Mouse (Mus musculus) C2C12 (cell line): Measurements from ENCODE around the gene Ank3. TPM values are rescaled to one million over a fixed set of nuclear protein-coding genes. Genes with fewer than 3 reads are reported as not detected.

Experiments used
- H3K27me3 ChIP-seq: one replicate; pipeline ENCODE4 v1.6.1; 2011; ENCODE audit not compliant: control insufficient read depth, insufficient read depth, insufficient read length
- H3K36me3 ChIP-seq: one replicate; pipeline ENCODE4 v1.6.1; 2011; ENCODE audit not compliant: control insufficient read depth, insufficient read depth
- H3K4me3 ChIP-seq: one replicate; pipeline ENCODE4 v1.5.1; 2011; ENCODE audit warnings: mild to moderate bottlenecking, control low read depth; ENCODE audit not compliant: poor library complexity, insufficient read depth, severe bottlenecking
- H3K79me2 ChIP-seq: one replicate; pipeline ENCODE4 v1.6.1; 2011; ENCODE audit not compliant: control insufficient read depth, insufficient read depth
- H3K79me3 ChIP-seq: one replicate; pipeline ENCODE4 v1.6.1; 2011; ENCODE audit warnings: low read depth, control low read depth
- H3ac ChIP-seq: one replicate; pipeline ENCODE3; 2011; ENCODE audit warnings: low read depth; ENCODE audit not compliant: control insufficient read depth, insufficient read length
- CEBPB ChIP-seq: IDR thresholded peaks from one replicate; pipeline ENCODE4 v1.6.1; 2011; ENCODE audit warnings: low read depth, mild to moderate bottlenecking, control low read depth, moderate library complexity
- CTCF ChIP-seq: IDR thresholded peaks from one replicate; pipeline ENCODE4 v1.5.1; 2011; ENCODE audit not compliant: control insufficient read depth, insufficient read depth, insufficient read length
- FOSL1 ChIP-seq: IDR thresholded peaks from one replicate; pipeline ENCODE4 v1.8.0; 2011; ENCODE audit warnings: mild to moderate bottlenecking, low read length; ENCODE audit not compliant: poor library complexity, insufficient read depth, severe bottlenecking
- MAX ChIP-seq: IDR thresholded peaks from one replicate; pipeline ENCODE4 v1.6.1; 2011; ENCODE audit warnings: mild to moderate bottlenecking, control low read depth
- MYOD1 ChIP-seq: IDR thresholded peaks from one replicate; pipeline ENCODE4 v1.6.1; 2011; ENCODE audit warnings: low read depth; ENCODE audit not compliant: control insufficient read depth, insufficient read length
- MYOG ChIP-seq: IDR thresholded peaks from one replicate; pipeline ENCODE4 v1.6.1; 2011; ENCODE audit not compliant: control insufficient read depth, insufficient read length; ENCODE audit errors: extremely low read depth
- USF1 ChIP-seq: IDR thresholded peaks from one replicate; pipeline ENCODE4 v1.6.1; 2011; ENCODE audit warnings: low read depth, mild to moderate bottlenecking, control low read depth, moderate library complexity
- polyA plus RNA-seq: library from polyadenylated mRNA; unstranded; fragments of >200 nt; fragmentation: generic; extraction: Trizol; gene quantifications from one replicate; pipeline ENCODE4 v1.2.1, GENCODE M21; 2012; ENCODE audit warnings: missing spikeins

Ank3 gene
- polyA plus RNA-seq, 1 experiment = 9.8 TPM

- Histone ChIP-seq H3ac (no peak overlapping the region), H3K79me3 (peaks cover 3% of the 10 kb centered on the region), H3K36me3 (no peaks in the 10 kb centered on the region), H3K79me2 (peaks cover 10% of the 10 kb centered on the region), H3K4me3 (no peak overlapping the region), H3K27me3 (no peaks in the 10 kb centered on the region)
- no peak for TF ChIP-seq MAX
- no peak for TF ChIP-seq MYOG
- TF ChIP-seq USF1 = no peak
- no peak for TF ChIP-seq FOSL1
- TF ChIP-seq CEBPB = no peak
- no peak for TF ChIP-seq MYOD1
- TF ChIP-seq CTCF = no peak
These were observed 387.8 kb downstream of the Ank3 start for GRCm38 (mm10) chr10:69786220-69786993.

DNA sequence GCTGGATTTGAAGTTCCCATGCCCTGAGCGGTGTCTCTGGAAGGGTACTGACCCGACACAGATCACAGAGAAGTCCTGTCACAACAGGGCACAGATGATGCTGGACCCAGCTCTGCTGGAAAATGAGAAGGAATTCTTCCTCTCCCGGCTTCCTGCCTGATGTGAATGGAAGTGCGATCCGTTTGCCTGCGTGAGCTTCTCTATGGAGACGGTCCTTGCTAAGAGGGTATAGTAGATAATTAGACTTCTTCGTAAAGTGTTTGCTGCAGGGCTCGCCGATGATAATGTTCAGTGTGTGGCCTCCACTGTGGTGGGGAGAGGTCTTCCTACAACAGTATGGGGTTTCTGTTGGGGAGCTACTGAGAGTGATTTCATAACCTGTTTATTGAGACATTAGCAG is 388.8 kb downstream of the Ank3 start:
- Histone ChIP-seq H3K27me3 (no peaks in the 10 kb centered on the region), H3K4me3 (no peak overlapping the region)
- no peak for TF ChIP-seq CEBPB
- no peak for TF ChIP-seq MYOD1
- no peak for TF ChIP-seq USF1
- no peak for TF ChIP-seq MAX
- TF ChIP-seq MYOG = no peak
- TF ChIP-seq CTCF = no peak
- no peak for TF ChIP-seq FOSL1

GRCm38 (mm10) chr10:69790606-69791005 is 392.0 kb downstream of the Ank3 start:
- TF ChIP-seq MAX (no peak), MYOG (no peak), MYOD1 (no peak), USF1 (no peak), CEBPB (no peak), CTCF (no peak), FOSL1 (no peak)
- Histone ChIP-seq H3K79me3 (peaks cover 3% of the 10 kb centered on the region), H3K36me3 (no peaks in the 10 kb centered on the region), H3ac (no peak overlapping the region), H3K4me3 (no peak overlapping the region), H3K79me2 (peaks cover 10% of the 10 kb centered on the region), H3K27me3 (no peaks in the 10 kb centered on the region)

More for the DNA sequence above, 388.8 kb downstream of the Ank3 start:
- H3K79me3 ChIP-seq = peaks cover 3% of the 10 kb centered on the region
- H3K79me2 ChIP-seq = peaks cover 10% of the 10 kb centered on the region
- H3ac ChIP-seq = no peak overlapping the region
- H3K36me3 ChIP-seq = no peaks in the 10 kb centered on the region

GRCm38 (mm10) chr10:69791951-69792350 is 393.4 kb downstream of the Ank3 start:
- no peak overlapping the region for H3K4me3 ChIP-seq

GRCm38 (mm10) chr10:69792400-69792799 is 393.8 kb downstream of the Ank3 start:
- TF ChIP-seq USF1 (no peak), MYOG (no peak), FOSL1 (no peak), CEBPB (no peak), MAX (no peak), MYOD1 (no peak), CTCF (no peak)
- Histone ChIP-seq H3K36me3 (no peaks in the 10 kb centered on the region), H3K4me3 (no peak overlapping the region), H3K79me2 (peaks cover 6% of the 10 kb centered on the region), H3ac (no peak overlapping the region), H3K79me3 (peaks cover 3% of the 10 kb centered on the region), H3K27me3 (no peaks in the 10 kb centered on the region)

More at GRCm38 (mm10) chr10:69791951-69792350, 393.4 kb downstream of the Ank3 start:
- Histone ChIP-seq H3ac (no peak overlapping the region), H3K79me2 (peaks cover 6% of the 10 kb centered on the region), H3K27me3 (no peaks in the 10 kb centered on the region), H3K36me3 (no peaks in the 10 kb centered on the region), H3K79me3 (peaks cover 3% of the 10 kb centered on the region)
- no peak for TF ChIP-seq MYOD1
- TF ChIP-seq MAX = no peak
- TF ChIP-seq USF1 = no peak
- no peak for TF ChIP-seq CEBPB
- TF ChIP-seq FOSL1 = no peak
- no peak for TF ChIP-seq MYOG
- no peak for TF ChIP-seq CTCF
